Mouse (Mus musculus) retina, postnatal 7 days (tissue): ENCODE results near the gene Msantd1.

ENCODE experiments used
- DNase-seq: peaks from one replicate; pipeline ENCODE4 v3.0.0-alpha.2; 2012; ENCODE audit warnings: low read depth, low spot score

Gene Msantd1

GRCm38 (mm10) chr5:34972471-34972870 lies 64.7 kb downstream of the Msantd1 start:
- DNase-seq: no peak
